Mouse (Mus musculus) lung, postnatal 25 days (tissue): Measurements from ENCODE around the gene Psmd8.
A peak's percentile ranks its signal among the peaks of the same experiment; 100 is the strongest.
"Not testable (repeated sequence)": the region's sequence is repeated elsewhere in the genome, so short reads cannot be mapped to it uniquely, and the experiment has no call there.

Source experiments
- DNase-seq: peaks from one replicate; pipeline ENCODE4 v3.0.0; 2022; ENCODE audit warnings: low spot score

Gene Psmd8

DNA sequence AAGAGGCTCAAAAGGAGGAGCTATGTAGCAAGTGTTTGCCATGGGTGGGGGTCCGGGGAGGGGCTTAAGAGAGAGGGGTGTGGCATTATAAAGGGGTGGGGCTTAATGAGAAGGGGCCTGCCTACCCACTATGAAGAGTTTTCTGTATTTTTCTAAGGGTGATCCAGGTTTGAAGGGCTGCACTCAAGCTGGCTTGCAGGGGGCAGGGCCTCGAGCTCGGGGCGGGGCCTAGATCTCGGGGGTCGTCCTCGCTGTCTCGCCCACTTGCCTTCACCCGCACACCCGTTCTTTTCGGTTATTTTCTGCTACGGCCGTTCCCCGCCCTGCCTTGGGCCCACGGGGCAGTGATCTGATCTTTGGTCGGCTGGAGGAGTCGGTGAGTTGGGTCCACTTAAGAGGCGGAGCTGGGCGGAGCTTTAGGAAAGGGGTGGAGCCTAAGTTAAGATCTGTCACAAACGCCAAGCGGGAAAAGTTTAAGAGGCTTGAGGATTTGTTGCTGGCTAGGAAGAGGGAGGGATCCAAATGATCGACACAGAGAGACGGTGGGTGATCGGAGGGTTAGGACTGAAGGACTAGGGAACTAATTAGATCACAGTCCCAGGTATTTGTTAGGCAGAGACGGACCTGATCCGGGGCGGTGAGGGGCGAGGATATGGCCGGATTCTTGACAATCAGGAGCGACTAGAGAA, 10.3 kb downstream of the Psmd8 start, which contains the start of the genes Ggn and Spred3:
Gene Ggn (plus strand): TSS at position 145 of the 689 bp plus-strand sequence.
Gene Spred3 (minus strand): TSS at position 346 of the 689 bp plus-strand sequence.
- peak; percentile 83 for DNase-seq

DNA sequence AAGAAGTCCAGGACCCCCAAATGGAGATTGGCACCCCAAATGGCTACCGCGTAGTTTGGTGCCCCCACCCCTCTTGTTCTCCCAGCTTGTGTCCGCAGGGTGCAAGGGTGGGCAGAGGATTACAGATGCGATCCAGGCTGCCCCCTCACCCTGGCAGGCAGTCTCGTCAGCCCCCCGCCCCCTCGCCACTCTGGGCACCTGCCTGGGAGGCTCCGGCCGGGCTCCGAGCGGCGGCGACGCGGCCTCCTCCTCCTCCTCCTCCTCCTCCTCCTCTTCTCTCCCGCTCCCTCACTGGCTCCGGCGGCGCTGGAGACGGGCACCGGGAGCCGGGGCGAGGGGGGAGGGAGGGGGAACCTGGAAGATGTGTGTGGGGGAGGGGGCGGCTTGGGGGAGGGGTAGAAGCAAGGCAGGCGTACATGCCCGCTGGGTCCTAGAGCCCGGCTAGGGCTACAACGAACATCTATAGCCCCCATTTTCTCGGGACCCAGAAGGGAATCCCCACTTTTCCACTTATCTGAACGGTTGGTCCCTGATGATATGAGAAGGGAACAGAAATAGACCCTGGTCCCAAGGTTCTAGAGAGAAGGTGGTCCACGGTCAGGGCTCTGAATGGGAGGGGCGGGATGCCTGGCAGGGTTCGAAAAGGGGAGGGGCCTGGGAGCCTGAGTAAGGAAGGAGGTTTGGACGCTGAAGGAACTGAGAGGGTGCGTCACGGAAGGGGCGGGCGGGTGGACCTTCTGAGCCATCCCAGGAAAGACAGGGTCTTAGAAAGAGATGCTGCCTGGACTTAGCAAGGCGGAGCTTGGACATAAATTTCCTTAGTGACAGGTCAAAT, 11.1 kb downstream of the Psmd8 start:
- DNase-seq: peak; percentile 71

DNA sequence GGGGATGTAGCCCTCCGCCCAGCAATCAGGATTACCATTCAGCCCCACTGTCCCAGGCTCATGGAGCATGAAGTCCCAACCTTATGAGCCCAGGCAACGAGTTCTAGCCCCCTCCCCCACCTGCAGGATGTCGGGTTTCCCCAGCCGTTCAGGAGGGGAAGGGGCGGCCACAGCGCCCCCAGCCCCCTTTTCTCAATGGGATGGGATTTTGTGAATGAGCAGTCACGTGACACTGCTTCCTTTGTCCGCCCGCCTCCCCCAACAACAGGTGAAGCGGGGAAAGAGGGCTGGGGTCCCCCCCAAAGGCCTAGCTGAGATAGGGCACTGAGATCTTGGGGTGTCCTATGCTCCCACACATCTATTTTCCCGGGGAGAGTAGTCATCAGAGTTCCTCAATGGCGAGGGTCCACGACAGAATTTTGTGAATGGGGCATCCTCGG, 11.7 kb downstream of the Psmd8 start:
- DNase-seq: no peak

DNA sequence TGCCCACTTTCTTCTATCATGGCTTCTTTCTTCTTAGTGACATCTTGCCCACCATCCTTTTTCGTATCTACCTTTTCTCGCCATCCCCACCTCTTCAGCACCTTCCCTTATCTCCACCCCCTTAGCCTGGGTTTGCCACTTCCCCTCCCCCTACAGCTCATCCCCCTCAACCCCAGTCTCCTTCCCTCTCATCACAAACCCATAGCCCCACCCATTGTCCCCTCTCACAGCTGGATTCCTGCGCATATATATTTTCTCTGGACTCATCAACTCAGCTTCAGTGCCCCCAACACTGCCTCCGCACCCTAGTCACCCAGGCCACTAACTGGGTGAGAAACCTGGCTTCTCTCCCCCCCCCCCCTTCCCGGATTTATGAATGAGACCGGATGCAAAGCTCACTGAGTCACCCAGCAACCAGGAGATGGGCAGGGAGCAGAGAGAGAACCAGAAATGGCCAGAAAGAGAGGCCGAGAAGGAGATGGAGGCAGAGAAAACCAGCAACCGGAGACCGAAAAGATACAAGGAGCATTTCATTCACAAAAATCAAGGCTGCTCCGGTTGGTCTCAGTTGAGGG, 12.3 kb downstream of the Psmd8 start:
- no peak for DNase-seq

DNA sequence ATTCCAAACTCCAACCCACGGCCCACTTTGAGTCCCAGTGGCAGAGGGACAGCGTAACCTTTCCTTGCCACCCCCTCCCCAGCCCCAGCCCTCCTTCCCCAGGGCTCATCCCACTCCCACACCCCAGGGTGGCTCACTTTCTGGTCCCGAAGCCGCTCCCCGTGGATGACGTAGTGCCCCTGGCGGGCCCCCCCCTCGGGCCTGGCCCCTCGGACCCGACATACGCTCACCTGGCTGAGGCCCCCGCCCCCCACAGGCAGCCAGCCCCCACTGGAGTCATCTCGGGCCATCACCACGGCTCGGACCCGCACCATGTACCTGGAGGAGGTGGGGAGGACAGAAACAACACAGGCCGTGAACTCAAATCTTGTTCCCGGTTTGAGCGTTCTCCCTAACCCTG, 12.8 kb downstream of the Psmd8 start:
- no peak for DNase-seq

DNA sequence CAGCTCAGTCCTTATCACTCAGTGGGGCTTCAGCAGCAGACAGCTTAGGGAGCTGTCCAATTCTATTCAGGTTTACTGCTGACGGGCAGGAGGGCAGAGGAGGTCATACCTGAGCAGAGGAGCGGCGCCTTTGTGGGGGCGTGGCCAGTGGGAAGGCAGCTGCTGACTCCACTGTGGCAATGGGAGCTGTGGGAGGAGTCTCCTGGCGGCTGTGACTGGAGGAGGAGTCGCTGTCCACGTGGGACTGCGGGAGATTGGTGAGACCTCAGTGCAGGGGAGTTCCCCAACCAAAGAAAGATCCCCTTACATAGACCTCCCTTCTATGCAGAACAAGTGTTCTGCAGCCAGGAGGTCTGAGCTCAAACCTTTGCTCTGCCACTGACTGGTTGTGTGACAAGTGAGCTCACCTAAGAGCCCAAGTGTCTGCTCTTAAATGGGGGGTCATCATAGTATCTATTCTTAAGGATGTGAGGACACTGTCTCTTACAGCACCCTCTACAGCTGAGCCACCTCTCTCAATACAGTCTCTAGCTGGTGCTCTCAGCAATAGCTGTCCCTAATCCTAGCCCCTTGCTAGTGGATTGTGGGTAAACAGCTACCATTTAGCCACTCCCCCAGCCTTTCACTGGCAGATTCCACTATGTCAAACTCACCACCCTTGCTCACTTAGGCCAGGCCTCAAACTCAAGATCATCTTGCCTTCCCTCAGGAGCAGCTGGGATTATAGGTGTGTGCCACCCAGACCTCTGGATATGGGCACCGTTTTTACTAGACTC, 17.6 kb downstream of the Psmd8 start:
- DNase-seq: peak; percentile 84

DNA sequence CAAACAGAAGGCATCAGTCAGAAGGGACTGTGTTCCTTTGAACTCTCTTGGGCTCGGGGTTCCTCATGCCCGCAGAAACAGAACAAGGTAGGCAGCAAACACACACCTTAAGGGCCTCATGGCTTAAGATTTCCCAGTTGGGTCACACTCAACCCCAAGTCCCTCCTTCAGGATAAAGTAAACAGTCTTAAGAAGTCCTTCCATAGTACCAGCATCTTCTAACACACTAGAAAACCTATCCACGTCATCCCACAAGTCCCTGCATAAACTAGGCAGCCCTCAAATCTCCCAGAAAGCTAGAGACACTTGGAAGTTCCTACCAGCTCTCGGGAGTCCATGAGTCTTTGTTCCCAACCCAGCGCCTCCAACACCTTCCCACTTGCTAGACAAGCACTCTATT, 18.2 kb downstream of the Psmd8 start:
- DNase-seq: peak; percentile 51

DNA sequence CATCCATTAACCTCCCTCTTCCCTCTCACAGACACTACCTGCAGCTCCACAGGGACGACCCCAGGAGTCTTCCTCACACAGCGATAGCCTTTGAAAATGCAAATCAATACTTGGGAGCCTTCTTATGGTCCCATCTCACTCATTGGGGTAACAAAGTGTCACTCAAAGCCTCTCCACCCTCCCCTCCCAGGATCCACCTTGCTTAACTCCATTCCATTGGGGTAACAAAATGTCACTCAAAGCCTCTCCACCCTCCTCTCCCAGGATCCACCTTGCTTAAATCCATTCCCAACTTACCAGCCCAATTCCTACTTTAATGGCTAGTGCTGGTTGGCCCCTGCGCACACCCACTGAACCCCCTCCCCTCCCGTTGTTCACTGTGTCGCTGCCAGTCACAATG, 22.2 kb downstream of the Psmd8 start:
- DNase-seq: no peak

DNA sequence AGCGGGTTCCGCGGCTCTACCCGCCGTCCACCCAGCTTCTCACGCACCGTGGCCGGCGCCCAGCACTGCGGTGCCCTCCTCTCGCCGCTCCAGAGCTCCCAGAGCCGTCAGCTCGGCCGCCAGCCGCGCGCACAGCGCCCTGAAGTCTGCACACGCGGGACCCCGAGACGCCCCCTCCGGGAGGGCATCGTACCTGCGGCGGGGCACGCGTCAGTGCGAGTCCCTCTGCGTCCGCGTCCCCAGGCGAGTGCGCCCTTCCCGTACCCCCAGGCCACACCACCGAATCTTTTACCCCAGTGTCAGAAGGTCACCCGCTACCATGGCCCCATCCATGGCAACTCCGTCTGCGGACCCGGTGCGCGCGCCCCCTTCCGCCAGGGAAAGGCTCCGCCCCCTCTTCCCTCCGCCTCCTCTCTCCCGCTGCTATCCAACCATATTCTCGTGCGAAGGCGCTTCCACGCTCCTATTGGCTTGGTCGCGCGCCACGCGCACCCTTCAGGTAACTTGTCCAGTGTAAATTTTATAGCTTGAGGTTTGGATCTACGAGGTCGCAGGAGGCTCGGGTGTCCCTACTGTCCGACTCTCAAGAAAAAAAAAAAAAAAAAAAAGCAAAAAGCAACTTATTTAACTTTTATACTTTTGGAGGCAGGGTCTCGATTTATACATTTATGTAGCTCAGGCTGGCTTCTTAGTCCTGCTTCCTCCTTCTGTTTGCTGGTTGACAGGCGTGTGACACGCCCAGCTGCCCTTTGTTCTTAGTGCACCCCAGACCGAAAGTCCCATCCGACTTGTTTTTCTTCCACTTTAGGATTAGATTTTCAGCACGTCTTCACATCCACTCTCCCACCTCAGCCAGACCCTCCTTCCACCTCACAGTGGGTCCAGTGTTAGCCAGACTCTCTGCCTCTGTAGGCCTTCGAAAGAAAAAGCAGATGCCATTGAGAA, 24.4 kb downstream of the Psmd8 start, which contains the start of gene Fam98c:
Gene Fam98c (minus strand): TSS at position 397 of the 945 bp plus-strand sequence.
- DNase-seq: peak; percentile 89

DNA sequence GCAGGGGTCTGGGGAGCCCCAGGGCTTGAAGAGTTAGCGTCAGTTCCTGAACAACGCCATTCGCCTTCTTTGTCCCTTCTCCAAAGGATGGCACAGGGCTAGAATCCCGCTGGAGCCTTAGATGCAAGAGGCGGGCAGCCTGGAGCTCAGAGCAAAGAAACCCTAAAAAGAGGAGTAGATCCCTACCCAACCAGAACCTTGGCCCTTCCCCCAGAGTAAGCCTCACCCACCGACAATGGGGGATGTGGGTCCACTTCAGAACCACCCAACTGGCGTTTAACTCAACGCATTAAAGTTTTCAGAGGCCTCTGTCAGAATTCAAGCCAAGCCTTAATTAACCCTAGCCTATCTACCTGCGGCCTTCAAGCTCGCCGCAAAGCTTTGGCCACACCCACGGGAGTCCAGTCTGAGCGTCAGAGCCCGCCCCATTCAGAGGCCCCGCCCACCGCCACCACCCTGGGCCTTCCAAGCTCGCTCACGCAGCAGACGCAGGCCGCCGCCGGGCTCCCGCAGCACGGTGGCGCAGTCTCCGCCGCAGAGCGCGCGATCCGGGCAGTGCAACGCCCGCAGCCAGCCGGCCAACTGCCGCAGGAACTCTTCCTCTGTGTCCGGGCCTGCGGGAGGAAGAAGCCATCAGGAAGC, 25.2 kb downstream of the Psmd8 start:
- peak; percentile 90 for DNase-seq

DNA sequence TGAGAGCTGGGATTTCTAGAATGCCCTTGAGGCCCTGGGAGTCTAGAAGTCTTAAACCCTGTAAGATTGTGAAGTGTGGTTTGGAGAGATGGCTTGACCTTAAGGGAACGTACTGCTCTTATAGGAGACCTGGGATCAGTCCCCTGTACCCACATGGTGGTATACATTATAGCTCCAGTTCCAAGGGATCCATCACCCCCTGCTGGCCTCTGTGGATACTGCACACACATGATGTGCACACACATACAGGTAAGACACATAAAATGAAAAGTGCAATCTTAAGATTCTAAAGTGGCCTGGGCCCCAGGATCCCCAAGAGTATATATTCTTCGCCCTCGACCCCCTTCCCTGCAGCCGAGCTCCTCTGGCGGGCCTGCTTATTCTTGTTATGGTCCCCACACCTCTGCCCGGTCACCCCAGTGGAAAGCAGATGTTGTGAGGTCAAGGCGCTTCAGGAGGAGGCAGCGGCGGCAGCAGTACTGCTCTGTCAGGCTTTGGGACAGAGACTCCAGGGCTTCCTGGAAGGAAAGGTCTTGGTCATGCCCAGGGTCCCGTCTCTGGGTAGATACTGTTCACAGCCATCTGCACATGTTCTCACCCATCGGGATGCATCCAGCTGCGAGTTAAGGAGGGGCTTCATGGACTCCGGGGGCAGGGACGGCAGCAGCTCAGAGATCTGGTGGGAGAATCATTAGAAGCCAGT, 26.3 kb downstream of the Psmd8 start:
- no peak for DNase-seq

DNA sequence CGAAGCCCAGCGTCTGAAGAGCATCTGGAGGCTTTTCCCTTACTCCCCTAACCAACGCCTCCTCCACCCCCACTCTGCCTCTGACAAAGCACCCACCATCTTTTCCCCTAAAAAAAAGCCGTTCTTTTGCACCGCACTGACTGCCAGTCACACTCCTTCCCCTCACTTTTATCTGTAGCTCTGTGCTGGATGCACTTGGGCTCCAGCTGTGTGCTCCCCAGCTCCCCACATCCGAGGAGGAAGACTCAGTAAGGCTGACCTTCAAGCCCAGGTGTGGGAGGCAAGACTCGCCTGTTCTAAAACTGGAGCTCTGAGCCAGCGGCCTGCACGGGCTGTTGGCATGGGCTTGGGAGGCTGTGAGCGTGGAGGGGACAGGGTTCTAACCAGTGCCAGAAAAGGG, 29.0 kb downstream of the Psmd8 start:
- no peak for DNase-seq

DNA sequence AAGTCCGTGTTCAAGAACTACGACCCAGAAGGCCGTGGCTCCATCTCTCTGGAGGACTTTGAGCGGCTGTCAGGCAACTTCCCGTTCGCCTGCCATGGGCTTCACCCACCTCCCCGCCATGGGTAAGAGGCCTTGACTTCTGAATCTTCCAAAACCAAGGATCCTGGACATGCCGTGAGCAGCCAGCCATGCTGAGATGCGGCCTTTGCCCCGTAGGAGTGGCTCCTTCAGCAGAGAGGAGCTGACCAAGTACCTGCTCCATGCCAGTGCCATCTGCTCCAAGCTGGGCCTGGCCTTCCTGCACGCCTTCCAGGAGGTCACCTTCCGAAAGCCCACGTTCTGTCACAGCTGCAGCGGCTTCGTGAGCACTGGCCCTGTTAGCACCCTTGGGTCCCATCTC, 31.7 kb downstream of the Psmd8 start:
- DNase-seq: no peak

DNA sequence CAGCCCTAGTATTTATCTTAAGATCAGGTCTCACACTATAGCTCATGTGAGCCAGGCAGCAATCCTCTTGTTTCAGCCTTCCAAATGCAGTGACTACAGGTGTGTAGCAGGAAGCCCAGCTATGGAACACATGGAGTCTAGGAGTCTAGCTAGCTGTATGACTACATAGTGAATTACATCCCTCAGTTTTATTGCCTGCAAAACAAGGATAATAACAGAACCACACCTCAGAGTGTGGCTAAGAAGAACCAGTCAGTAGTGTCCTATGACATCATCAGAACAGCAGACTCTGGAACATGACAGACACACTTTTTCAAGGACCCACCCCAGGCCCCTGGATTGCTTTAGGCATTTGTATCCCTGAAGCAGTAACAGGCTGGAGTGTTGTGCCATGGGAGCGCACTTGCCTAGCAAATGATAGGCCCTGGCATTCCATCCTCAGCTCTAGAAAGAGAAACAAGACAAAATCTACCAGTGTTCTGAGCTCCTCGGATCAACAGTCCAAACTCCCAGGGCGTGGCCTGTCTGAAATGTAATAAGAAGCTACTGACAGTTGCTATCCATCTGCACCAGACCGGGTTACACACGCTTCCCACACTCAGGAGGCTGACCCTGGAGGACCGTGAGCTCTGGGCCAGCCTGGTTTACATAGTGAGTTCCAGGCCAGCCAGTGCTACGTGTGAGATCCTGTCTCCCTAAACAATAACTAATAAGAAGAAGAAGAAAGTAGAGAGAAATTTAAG, 33.7 kb downstream of the Psmd8 start:
- no peak for DNase-seq

DNA sequence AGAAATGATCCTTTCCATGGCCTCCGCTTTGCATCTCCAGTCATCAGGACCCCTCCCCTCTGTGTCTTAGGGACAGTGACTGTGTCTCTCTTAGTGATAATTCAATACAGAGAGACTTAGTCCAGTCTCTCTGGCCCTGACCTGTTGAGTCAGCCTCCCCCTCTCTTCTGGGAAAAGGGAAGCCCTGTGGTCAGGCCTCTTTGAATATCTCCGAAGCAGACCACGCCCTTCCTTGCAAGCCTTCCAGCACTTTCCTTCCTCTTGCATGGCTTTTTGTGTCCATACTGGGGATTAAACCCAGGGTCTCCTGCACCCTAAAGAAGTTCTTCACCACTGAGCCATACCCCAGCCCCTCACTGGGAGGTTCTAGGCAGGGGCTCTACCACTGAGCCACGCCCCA, 36.5 kb downstream of the Psmd8 start:
- peak; percentile 29 for DNase-seq

DNA sequence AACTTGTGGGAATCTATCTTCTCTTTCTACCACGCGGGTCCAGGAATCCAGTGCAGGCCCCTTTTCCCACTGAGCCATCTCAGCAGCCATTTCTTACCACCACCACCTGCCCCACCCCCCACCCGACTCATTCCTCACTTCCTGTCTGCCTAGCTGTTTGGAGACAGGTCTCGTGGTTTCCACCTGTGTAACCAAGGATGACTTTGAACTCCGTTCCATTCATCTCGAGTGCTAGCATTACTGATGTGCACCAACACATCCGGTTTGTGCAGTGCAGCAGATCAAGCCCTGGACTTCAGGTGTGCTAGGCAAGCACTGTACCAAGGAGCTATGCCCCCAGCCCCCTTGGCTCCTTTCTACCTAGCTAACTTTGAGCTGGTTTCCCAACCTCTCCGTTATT, 39.1 kb downstream of the Psmd8 start:
- DNase-seq: peak; percentile 12

DNA sequence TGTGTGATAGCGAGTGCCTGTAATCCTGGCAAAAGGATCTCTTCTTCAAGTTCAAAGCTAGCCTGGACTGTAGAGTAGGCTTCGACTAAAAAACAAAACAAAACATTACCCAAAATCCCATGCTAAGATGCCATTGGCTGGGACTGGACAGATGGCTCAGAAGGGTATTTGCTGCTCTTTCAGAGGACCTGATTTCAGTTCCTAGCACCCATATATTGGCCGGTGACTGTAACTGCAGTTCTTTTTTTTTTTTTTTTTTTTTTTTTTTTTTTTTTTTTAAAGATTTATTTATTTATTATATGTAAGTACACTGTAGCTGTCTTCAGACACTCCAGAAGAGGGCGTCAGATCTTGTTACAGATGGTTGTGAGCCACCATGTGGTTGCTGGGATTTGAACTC, 41.3 kb downstream of the Psmd8 start:
- not testable (repeated sequence) for DNase-seq

DNA sequence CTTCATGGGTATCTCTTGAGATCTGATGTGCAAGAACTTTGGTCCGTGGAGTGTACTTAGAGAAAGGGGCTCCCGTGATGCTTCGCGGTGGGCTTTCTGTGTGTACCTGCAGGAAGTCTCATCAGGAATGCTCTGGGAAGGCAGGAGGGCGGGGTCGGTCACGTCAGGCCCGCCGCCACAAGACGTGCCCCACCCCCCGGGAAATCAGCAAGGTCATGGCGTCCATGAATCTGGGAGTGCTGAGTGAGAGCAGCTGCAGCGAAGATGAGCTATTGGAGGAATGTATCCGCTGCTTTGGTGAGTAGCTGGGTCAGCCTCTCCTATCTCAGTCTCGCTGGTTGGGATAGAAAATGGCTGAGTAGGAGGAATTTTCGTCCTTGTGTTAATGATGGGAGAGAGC, 43.1 kb downstream of the Psmd8 start:
- no peak for DNase-seq
